Mouse (Mus musculus) left cerebral cortex, postnatal 25 days (tissue): Measurements from ENCODE around the gene Mink1. TPM values are rescaled to one million over a fixed set of nuclear protein-coding genes. Genes with fewer than 3 reads are reported as not detected.

Experiments used
- DNase-seq, 2 experiments: peaks; one replicate each; pipeline ENCODE4 v3.0.0; 2022; ENCODE audit warnings: low spot score in 2 of 2, mixed read lengths in 1 of 2
- intact Hi-C: fragments of 180-260 bp; cut with DNase I; formaldehyde crosslinking; loops from one replicate; pipeline ENCODE4 v1.15.1; 2025
- total RNA-seq, 2 experiments: library from RNA; stranded (reverse); gene quantifications; 2 replicates each; pipeline ENCODE4 v1.2.3; 2021

The Mink1 gene
- total RNA-seq, 2 experiments from 2014 or later, result 412 to 432 TPM

DNA sequence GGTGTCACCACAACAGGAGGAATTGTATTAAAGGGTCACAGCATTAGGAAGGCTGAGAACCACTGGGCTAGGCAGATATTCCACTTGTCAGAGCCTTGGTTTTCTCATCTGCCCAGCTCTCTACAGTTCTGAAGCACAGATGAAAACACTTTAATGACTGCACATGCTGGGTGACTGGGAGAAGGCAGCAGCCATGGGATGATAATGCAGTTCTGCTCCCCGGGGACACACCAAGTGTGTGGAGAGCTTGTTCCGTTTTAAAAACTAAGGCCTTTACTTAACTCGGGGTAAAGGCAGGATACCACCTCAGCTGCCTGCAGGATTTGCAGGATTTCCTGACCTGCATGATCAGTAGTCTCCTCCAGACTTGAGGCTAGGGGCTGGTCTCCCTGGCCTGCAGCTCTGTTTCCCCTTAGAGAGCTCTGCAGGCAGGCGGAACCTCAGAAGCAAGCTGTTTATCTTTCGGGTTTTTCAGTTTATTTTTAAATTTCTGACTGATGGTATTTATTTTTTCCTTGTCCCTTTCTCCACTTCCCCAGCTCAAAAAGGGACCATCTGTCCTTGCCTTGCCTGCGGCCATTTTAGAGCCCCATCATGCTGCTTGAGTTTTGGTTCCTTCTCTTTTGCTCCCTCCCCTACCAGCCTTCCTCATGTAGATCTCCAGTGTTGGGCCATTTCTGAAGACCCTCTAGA, 20.5 kb downstream of the Mink1 start:
- no peak for DNase-seq
- intact Hi-C loops, result no loop called here

DNA sequence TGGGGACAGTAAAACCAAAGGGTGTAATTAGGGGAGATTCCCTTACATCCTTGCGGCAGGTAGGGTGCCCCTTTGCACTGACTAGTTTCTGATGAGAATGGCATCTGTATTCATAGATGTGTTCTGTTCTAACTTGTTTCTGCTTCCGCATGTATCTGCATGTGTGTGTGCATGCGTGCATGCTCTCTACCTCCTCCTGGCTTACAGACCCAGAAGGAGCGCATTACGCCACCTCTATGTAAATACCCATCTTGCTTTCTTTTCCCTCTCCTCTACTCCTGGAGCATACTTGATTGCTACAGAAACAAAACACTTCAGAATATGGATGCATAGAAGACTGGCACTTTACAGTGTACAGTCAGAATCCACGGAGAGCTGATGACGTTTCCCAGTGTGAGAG, 21.1 kb downstream of the Mink1 start:
- intact Hi-C loops, result no loop called here
- DNase-seq, result no peak

DNA sequence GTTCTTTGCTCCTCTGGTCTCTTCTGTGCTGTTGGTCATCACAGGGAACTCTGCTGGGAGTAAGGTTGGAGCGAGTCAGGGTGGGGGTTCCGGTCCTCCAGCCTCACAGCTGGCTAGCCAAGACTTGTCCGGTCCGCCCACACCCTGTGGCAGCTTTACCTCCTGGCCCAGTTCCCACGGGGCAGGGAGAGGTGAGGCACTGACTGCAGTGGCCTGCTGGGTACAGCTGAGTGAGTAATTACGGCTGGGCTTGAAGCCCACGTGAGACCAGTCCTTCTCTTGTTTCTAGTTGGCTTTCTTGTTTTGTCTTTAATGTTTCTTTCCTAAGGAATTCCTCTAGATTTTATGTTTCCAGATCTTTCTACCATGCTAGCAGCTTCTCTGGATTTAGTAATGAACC, 22.8 kb downstream of the Mink1 start:
- no peak for DNase-seq
- intact Hi-C loops, result no loop called here

DNA sequence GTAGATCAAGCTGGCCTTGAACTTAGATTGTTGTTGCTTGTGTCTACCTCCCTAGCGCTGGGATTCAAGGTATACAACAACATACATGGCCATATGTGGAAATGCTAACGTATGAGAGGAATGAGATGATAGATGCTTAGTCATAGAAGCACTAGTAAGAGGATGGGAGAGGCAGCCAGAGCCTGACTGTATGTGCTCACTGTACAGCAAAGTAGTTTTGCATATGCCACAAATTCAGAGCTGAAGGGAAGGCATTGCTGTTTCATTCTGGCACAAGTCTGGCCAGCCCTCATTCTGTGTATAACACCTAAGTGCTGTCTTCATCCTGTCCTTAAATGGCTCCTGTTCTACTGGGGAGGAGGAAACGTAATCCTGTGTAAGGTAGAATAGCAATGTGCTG, 23.6 kb downstream of the Mink1 start:
- peak in 1 of 2 experiments; percentile 63 for DNase-seq
- intact Hi-C loops, result no loop called here

DNA sequence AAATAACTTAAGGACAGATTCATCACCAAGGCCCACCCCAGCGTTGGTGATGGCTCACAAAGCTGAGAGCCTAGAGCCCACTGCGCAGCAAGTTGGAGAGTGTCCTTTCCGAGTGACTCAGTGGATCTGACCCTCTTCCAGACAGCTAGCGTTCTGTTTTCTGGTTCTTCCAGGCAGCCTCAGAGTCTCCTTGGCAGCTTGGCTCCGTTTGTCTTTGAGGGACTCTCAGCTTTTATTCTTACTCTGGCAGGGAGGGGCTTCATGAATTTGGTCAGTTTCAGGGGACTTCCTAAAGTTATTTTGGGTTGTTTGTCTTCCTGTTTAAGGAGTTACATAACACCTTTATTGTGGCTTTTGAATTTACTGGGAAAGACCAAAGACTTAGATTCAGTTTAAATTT, 24.3 kb downstream of the Mink1 start:
- peak in 1 of 2 experiments; percentile 32 for DNase-seq
- intact Hi-C loops, result no loop called here

DNA sequence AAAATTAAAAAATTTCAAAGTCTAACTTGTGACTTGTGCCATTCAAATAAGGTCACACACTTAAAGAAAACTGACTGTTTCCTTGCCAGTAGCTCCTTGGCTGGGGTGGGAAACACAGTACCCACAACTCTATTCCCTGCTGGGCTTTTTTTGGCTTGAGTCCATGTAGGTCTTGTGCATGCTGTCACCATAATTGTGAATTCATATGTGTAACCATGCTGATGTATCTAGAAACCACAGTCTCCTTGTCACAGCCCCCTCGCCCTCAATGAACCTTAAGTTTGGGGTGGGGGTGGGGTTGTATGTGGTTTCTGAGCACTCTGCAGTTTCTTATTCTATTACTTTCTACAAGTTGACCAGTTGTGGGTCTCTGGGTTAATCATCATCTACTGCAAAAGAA, 29.1 kb downstream of the Mink1 start:
- intact Hi-C loops, result no loop called here
- DNase-seq, result no peak

DNA sequence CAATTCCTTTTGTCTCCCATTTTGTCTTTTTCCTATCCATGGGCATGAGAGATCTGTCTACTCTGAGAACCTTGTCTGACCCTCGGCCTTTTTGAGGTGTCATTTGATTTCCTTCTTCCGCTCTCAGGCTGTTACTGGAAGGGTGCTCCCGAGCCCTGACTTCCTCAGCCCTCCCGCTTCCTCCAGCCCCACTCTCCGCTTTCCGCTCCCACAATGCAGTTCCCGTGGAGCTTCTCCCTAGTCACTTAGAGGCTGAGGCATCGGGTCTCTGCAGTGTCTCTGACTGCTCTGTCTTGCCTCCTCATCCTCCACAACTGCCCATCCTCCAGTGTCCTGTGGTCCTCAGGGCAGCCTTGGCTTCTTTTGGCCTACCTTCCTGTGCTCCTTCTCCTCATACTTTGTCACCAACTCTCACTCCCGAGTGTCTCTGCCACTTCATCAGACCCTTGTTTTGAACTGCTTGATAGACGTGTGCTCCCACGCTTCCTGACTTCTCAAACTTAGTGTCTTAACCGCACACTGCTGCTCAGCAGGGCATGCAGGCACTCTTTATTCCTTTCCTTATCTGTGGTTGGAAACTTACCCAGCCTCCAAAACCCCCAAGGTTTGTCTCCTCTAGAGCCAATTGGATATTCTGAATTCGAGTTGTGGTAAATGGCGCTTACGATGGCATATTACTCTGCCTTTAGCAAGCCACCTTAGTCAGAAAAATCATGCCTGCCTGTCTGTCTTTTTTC, 31.7 kb downstream of the Mink1 start:
- intact Hi-C loops, result no loop called here
- no peak for DNase-seq

DNA sequence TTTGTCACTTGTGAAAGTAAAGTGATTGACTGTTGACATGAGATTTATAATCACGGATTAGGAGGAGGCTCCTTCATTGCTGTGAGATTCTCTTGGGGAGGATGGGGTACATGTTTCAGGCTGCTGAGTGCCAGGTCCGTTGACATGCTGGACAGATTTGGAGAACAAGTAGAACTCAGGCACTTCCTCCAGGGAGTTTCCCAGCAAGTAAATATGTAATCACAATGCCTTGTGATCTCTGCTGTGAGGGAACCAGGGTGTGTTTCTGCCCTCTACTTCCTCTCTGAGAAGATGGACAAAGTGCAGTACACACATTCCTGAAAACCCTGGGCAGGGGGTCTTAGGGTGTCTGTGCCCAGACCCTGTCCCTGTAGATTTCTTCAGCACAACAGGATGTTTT, 33.0 kb downstream of the Mink1 start:
- DNase-seq, result no peak
- intact Hi-C loops, result no loop called here

DNA sequence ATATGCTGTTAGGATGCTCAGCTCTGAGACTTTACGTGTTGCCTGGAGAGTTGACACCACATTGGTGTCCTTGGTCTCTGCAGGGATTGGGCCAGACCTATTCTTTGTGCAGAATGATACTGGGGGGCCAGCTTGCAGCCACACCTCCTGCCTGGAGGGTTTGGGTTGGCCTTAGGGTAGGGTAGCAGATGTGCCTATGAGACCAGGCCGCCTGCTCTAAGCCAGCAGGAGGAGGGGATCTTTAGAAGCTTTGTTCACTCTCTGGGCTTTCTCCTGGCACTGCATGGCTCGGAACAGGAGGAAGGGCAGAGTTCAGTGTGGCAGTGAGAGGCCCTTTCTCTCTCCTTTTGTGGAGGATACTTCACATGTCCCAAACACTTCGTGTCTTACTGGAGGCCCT, 33.4 kb downstream of the Mink1 start:
- intact Hi-C loops, result no loop called here

DNA sequence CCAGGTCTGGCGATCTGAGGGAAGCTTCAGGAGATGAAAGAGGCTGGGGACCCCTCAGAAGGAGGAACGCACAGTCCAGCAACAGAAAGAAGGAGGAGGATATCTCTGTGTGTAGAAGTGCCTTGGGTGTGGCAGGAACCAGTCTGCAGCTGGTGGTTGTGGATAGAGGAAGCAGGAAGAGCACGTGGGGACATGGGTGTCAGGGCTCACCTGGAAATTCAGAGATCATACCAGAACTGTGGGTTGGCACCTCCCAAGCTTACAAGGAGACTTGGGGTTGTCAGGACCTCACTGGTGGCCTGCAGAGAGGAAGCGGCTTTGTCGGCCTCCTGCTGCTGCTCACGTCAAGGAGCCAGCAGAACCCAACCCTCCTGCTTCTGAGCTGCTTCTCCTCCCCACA, 34.6 kb downstream of the Mink1 start:
- intact Hi-C loops, result no loop called here
- DNase-seq, result no peak

More for the DNA sequence above, 33.4 kb downstream of the Mink1 start:
- no peak for DNase-seq

DNA sequence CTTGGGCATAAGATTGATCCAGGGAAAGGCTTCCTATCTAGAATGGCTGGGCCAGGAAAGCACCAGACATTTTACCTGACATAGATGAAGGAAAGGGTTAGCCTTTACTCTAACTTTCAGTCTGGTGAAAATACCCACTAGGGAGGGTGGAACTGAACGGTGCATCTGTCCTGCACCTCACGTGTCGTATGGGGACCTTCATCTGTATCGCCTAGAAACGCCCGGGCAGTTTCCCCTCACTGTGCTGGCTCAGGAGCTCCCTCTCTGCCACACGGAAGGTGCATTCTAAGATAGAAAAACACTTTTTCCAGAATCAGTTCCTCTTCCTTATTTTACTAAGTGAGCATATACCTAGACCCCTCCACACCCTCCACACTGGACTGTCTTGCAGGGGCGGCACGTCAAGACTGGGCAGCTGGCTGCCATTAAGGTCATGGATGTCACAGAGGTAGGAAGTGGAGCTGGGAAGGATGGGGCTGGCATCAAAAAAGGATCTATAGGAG, 35.8 kb downstream of the Mink1 start:
- intact Hi-C loops, result no loop called here

DNA sequence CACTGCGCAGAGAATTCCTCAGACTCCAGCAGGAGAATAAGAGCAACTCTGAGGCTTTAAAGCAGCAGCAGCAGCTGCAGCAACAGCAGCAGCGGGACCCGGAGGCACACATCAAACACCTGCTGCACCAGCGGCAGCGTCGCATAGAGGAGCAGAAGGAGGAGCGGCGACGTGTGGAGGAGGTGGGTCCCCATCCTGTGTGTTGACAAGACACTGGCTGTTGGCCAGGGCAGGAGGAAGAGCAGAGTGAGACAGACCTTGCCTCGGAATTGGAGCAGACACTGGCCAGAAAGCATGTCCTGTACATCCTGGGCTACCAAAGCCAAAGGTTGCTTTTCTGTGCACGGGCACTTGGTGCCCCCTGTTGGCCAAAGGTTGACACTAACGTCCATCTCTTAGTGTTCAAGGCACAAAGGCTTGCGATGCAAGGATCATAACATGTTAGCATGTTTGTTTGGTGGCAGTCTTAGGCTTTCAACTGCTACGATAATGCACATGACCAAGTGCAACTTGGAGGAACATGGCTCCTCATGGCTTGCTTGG, 42.4 kb downstream of the Mink1 start:
- peak; percentile 69 for DNase-seq
- intact Hi-C loops, result loop anchor here (2.0 kb wide), 1 partner anchor 88 kb away; no protein-coding TSS in a partner anchor

More for the DNA sequence above, 35.8 kb downstream of the Mink1 start:
- no peak for DNase-seq

DNA sequence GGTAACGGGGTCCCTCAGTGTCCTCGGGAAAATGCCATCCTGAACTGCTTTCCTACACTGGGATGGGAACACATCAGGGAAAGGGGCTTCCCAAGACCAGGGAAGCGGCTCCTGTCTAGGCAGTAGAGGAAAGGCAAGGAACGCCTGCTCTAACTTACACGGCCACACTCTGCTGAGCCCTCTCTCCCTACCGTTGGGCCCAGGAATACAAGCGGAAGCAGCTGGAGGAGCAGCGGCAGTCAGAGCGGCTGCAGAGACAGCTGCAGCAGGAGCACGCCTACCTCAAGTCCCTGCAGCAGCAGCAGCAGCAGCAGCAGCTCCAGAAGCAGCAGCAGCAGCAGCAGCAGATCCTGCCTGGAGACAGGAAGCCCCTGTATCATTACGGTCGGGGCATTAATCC, 44.0 kb downstream of the Mink1 start:
- DNase-seq, result no peak
- intact Hi-C loops, result no loop called here

DNA sequence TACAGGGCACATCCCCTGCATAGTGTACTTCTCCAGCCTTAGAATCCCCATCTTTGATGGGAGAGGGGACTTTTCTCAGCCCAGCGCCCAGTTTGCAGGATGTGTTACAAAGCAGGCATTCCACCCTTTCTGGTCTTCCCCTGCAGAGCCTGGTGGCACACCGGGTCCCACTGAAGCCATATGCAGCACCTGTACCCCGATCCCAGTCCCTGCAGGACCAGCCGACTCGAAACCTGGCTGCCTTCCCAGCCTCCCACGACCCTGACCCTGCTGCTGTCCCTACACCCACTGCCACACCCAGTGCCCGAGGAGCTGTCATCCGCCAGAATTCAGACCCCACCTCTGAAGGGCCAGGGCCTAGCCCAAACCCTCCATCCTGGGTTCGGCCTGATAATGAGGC, 44.9 kb downstream of the Mink1 start:
- DNase-seq, result no peak
- intact Hi-C loops, result no loop called here

DNA sequence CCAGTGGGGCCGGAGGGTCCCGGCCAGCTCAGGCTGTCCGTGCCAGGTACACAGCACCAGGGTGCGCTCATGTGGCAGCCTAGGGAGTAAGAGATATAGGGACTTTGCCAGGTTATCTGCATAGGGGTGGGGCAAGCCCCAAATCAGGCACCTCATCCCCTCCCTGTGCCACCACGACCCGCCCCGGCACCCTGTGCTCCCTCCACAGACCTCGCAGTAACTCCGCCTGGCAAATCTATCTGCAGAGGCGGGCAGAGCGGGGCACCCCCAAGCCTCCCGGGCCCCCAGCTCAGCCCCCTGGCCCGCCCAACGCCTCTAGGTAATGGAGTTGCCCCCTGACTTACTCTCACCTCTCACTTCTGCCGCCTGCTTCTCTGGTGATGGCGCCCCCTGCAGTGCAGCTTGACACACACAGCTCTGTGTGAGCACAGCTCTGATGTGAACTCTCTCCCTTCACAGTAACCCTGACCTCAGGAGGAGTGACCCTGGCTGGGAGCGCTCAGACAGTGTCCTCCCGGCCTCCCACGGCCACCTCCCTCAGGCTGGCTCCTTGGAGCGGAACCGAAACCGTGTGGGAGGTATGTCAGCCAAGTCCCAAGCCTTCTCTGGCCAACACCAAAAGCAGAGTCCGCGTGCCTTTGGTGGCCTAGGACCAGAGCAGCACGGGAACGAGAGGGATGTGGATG, 45.8 kb downstream of the Mink1 start:
- no peak for DNase-seq
- intact Hi-C loops, result no loop called here

DNA sequence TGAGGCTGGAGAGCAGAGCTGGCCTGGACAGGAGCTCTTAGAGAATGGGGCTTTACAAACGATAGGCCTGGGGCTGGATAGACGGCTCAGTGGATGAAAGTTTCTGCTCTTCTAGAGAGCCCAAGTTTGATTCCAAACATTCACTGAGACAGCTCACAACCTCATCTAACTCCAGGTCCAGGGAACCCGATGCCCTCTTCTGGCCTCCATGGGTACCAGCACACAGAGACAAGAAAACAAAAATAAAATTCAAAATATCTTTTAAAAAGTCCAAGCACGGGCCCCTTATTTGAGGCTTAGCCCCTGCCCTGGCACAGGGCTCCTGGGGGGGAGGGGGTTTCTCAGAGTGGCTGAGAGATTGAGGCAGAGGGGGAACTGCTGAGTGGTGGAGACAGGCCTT, 48.1 kb downstream of the Mink1 start:
- DNase-seq, result no peak
- intact Hi-C loops, result no loop called here

DNA sequence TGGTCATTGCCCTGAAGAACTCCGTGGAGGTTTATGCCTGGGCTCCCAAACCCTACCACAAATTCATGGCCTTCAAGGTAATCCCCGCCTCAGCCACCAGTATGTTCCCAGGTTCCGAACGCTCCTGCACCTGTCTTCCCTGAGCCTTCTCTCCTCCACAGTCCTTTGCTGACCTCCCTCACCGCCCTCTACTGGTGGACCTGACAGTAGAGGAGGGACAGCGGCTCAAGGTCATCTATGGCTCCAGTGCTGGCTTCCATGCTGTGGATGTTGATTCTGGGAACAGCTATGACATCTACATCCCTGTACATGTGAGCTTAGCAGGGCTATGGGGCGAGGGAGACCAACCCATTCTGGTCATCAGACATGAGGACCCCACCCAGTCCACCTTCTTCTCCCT, 49.8 kb downstream of the Mink1 start:
- intact Hi-C loops, result no loop called here
- no peak for DNase-seq

DNA sequence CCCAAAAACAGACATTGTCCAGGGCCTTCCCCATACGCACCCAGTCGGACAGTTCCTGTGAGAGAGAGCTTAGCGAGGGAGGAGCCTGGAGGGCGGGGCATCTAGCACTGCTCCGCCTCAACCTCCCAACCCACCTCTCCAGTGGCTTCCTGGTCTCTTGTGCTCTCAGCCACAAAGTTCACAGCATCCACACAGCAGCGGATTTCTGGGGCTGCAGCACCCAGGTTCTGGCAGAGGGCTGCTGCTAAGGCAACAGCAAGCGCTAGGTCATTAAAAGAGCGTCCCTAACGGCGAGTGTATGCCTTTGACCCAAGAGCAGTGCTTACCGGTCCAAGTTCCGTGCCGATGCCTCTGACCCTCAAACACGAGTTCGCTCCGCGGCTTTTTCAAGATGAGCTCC, 52.4 kb downstream of the Mink1 start:
- intact Hi-C loops, result no loop called here
- peak in 1 of 2 experiments; percentile 43 for DNase-seq

DNA sequence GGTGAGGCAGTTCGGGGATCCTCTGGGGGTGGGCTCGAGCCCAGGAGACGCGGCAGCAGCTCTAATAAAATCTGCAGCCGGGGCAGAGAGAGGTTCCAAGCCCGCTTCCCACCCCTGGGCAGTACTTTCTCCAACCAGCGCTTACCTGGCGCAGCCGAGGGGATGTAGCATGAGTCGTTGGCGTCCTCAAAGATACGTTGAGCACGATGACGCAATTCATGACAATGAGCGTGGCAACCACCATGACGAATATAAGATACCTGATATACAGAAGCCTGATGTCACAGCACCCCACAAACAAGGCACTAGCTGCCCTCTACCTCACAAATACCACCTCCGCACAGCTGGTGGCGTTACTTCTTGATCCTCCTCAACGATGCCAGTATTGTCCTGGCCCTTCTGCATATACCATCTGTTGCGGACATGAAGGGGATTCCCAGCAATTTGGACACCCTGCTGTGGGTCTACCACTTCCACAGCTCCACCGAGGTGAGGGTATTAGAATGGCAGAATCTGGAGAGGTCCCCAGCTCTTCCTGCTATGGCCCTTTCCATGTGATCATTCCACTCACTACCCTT, 52.9 kb downstream of the Mink1 start, which contains the start of gene 4930544D05Rik:
Gene 4930544D05Rik, plus strand, starts transcription at position 333 of the 578 bp plus-strand sequence.
- intact Hi-C loops, result no loop called here
- no peak for DNase-seq

DNA sequence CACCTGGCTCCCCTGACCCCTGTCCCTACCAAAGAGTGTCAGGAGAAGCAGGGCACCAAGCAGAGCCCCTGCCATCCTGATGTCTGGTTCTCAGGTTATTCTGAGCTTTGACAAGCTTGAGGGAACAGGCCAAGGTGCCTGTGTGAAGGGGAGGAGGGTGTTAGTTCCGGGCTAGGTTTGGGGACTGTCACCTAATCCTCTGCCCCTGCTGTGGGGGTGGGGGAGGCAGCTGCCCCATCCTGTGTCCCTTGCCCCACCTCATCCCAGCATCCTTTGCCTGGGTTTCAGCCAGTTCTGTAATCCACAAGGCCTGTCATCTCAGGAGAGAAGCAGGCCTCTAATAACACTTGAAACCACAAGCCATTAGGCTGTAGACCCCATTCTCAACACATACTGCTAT, 56.4 kb downstream of the Mink1 start, which contains the start of gene Chrne:
Gene Chrne, minus strand, starts transcription at position 116 of the 400 bp plus-strand sequence.
- no peak for DNase-seq
- intact Hi-C loops, result no loop called here
